Mouse (Mus musculus) megakaryocyte-erythroid progenitor cell, adult 5-6 weeks (primary cell): ENCODE measurements around the gene Exosc7. TPM values are rescaled to one million over a fixed set of nuclear protein-coding genes. Genes with fewer than 3 reads are reported as not detected.
A peak's percentile ranks its signal among the peaks of the same experiment; 100 is the strongest.

Source experiments
- ATAC-seq: replicated peaks from 2 replicates; pipeline ENCODE4 v1.8.0; 2016; ENCODE audit warnings: mild to moderate bottlenecking, inconsistent platforms; ENCODE audit not compliant: severe bottlenecking, poor library complexity, low FRiP score, low TSS enrichment
- total RNA-seq, 2 experiments: library from RNA; stranded (forward) in 1 of 2; stranded (reverse) in 1 of 2; fragments of 200-1000, 215-1000 nt in 1 of 2; fragments of >200 nt in 1 of 2; fragmentation: Nextera tagmentation in 1 of 2; gene quantifications; 2 replicates each; pipeline ENCODE4 v1.2.3; 2014 to 2017

The Exosc7 gene
- total RNA-seq, 2 experiments from 2014 or later = 108 to 111 TPM

GRCm38 (mm10) chr9:123132994-123133393 lies 20.0 kb downstream of the Exosc7 start:
- no peak for ATAC-seq

GRCm38 (mm10) chr9:123136953-123137682 lies 24.1 kb downstream of the Exosc7 start:
- no peak for ATAC-seq

GRCm38 (mm10) chr9:123138891-123139474 lies 26.0 kb downstream of the Exosc7 start:
- ATAC-seq = no peak

GRCm38 (mm10) chr9:123139887-123140614 lies 27.0 kb downstream of the Exosc7 start:
- no peak for ATAC-seq

GRCm38 (mm10) chr9:123148430-123148829 lies 35.4 kb downstream of the Exosc7 start:
- ATAC-seq = no peak

GRCm38 (mm10) chr9:123150241-123151020 lies 37.4 kb downstream of the Exosc7 start, which contains the start of gene Clec3b:
Gene Clec3b (plus strand): TSS chr9:123150946.
- ATAC-seq = no peak

- no peak for ATAC-seq
Measured at GRCm38 (mm10) chr9:123151561-123151960, 38.5 kb downstream of the Exosc7 start.

GRCm38 (mm10) chr9:123152026-123152425 lies 39.0 kb downstream of the Exosc7 start:
- ATAC-seq = no peak

- ATAC-seq = no peak
Measured at GRCm38 (mm10) chr9:123153121-123153520, 40.1 kb downstream of the Exosc7 start.

- 0 out of 2 replicates have a peak, but pooled peaks have one; percentile 24 for ATAC-seq
Measured at GRCm38 (mm10) chr9:123156910-123157361, 43.9 kb downstream of the Exosc7 start.

- ATAC-seq = no peak
Measured at GRCm38 (mm10) chr9:123157699-123158098, 44.7 kb downstream of the Exosc7 start.

- ATAC-seq = 0 out of 2 replicates have a peak, but pooled peaks have one; percentile 40
Measured at GRCm38 (mm10) chr9:123158125-123158836, 45.3 kb downstream of the Exosc7 start.

GRCm38 (mm10) chr9:123159330-123159729 lies 46.3 kb downstream of the Exosc7 start:
- peak; percentile 80 for ATAC-seq

GRCm38 (mm10) chr9:123161792-123162191 lies 48.8 kb downstream of the Exosc7 start:
- no peak for ATAC-seq

- ATAC-seq = 0 out of 2 replicates have a peak, but pooled peaks have one; percentile 19
Measured at GRCm38 (mm10) chr9:123162985-123163694, 50.1 kb downstream of the Exosc7 start.

GRCm38 (mm10) chr9:123165781-123166443 lies 52.9 kb downstream of the Exosc7 start:
- no peak for ATAC-seq

GRCm38 (mm10) chr9:123173760-123174159 lies 60.7 kb downstream of the Exosc7 start:
- 0 out of 2 replicates have a peak, but pooled peaks have one; percentile 28 for ATAC-seq

- no peak for ATAC-seq
Measured at GRCm38 (mm10) chr9:123174356-123174755, 61.3 kb downstream of the Exosc7 start.
